Mouse (Mus musculus) T-cell, adult 2 months (primary cell): Measurements from ENCODE around the gene Higd1a.
A peak's percentile ranks its signal among the peaks of the same experiment; 100 is the strongest.

ENCODE experiments used
- DNase-seq: peaks from one replicate; pipeline ENCODE4 v3.0.0; 2022; ENCODE audit warnings: low spot score

Gene Higd1a

DNA sequence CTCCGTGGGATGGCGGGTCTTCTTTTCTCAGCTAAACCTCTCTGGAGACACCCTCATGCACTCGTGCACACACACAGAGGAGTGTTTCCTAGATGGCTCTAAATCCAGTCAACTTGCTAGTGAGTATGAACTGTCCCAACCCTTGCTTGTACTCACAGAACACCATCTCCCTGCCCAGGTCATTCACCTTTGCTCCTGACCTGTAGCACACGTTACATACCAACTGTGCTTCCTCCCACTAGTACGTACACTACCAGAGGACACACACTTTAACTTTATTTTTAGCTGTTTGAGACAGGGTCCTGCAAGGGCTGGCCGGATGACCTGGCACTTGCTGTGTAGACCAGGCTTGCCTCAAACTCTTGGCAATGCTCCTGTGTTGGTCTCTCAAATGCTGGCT, 20.2 kb downstream of the Higd1a start:
- no peak for DNase-seq

DNA sequence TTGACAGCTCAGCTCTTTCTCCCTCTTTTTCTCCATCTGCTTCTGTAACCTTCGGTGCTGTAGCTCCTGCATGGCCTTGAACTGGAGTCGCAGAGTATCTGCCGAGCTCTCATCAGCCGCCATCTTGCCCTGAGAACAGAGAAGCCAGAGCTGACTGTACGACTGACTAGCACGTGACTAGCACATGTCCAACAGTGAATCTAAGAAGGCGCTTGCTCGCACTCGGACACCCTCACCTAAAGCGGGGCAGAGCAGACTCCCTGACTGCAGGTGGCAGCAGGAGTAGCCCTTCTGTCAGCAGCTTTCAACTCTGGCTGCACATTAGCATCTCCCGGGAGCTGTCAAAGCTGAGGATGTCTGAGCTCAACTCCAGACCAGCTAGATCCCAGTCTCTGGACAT, 24.3 kb downstream of the Higd1a start:
- no peak for DNase-seq

DNA sequence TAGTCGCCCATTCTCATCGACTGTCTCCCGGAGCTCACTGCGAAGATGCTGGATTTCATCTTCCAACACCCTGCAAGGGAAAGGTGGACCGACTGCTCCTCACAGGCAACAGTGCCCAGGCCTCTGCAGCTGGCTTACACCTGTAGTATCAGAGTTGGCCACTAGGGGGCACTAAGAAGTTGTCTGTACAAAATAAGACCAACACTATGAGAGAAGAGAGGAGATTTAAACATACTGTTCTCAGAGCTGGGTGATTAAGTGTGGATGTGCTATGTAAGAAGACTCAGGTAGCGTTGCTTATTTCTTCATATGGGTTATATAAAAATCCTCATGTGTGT, 27.2 kb downstream of the Higd1a start:
- DNase-seq: peak; percentile 60

DNA sequence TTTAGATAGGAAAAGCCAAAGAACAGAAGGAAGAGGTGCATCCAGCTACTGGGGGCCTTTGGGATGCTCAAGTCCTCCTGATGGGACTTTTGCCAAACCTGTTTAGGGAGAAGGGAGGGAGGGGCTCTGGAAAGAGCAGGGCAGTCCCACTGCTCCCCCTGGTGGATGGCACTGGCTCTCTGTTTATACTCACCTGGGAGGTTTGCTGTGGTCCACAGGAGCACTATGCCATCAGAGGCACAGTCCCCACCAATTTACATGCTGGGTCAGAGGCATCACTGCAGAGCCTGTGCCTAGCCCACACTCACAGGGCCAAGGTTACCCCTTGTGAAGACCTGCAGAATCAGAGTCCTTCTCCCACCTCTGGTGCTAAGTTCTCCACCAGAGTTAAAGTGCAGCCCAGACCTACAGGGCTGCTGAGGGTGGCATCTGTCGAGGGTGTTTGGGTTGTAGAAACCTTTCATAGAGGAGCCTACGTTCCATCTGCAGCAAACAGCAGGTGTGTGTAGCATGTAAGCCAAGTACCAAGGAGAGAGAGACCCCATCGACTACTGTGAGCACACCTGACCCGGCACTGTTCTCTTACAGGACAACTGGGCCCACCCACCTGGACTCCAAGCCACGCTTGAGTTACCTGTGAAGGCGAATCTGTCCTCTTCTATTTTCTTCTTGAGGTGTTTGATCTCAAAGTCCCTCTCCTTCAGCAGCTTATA, 27.8 kb downstream of the Higd1a start:
- DNase-seq: peak; percentile 17

DNA sequence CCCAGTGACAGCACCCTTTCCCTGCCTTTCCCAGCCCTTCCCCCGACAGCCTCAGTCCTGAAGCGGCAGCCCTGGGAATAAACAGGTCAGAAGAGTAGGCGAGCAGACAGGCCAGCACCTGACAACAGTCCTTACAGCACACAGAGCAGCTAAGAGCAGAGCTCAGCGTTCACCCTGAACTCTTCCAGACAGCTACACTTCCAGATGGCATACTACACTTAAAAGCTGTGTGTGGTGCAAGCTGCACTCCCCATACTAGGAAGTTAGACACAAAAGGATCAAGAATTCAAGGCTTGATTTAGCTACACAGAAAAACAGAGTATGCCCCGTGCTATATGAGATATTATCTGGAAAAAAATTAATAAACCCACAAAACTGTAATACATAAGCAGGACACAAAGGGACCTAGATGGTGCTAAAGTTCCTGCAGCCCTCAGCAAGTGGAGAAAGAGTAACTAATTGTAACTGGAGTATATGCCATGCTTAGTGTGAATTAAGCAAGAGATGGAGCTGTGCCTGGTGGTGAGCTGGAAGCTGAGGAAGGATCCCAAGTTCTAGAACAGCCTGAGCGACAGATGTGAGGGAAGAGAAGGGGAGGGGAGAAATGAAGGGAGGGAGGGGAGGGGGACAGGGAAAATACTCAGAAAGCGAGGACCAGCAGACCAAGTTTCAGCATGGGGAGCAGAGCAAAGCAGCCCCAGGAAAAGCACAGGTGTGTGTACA, 28.7 kb downstream of the Higd1a start:
- no peak for DNase-seq

GRCm38 (mm10) chr9:121828314-121828713, 29.8 kb downstream of the Higd1a start:
- DNase-seq: no peak

DNA sequence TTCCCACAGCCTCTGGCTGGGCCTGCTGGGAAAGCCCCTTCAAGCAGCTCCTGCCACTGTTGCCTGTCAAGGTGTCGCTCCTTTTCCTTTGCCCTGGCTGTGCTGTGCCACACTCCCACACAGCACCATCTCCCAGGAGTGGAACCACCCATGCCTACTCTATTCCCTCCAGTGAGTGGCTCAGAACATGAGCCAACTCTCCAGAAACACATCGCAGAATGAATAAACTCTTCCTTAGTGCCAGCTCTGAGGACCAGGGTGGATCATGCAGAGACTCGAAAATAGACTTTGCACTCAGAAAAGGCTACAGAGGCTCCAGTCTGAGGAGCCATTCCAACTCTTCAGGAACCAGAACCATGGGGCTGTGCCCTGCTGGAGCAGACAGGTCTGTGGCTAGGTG, 31.8 kb downstream of the Higd1a start:
- DNase-seq: no peak

GRCm38 (mm10) chr9:121823991-121824390, 34.2 kb downstream of the Higd1a start:
- no peak for DNase-seq

- DNase-seq: no peak
These were observed 35.1 kb downstream of the Higd1a start for GRCm38 (mm10) chr9:121823051-121823450.

GRCm38 (mm10) chr9:121822585-121822991, 35.6 kb downstream of the Higd1a start:
- DNase-seq: no peak

DNA sequence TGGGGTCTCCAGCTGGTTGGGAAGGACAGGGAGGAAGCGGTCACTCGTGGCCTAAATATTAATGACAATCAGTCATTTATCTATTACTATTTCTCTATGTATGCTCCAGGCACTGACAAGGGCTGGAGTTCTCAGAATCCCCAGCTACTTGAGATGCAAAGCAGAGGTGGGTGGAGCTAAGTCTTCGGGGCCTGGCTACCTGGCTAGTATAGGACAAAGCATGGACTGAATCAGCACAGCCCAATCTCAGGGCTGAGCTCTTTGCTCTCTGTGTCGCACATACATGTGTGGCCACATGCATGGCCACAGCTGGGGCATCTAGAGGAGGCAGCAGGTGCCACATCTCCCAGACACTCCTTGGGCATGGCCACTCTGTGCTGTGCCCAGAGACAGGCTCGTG, 37.4 kb downstream of the Higd1a start:
- no peak for DNase-seq

DNA sequence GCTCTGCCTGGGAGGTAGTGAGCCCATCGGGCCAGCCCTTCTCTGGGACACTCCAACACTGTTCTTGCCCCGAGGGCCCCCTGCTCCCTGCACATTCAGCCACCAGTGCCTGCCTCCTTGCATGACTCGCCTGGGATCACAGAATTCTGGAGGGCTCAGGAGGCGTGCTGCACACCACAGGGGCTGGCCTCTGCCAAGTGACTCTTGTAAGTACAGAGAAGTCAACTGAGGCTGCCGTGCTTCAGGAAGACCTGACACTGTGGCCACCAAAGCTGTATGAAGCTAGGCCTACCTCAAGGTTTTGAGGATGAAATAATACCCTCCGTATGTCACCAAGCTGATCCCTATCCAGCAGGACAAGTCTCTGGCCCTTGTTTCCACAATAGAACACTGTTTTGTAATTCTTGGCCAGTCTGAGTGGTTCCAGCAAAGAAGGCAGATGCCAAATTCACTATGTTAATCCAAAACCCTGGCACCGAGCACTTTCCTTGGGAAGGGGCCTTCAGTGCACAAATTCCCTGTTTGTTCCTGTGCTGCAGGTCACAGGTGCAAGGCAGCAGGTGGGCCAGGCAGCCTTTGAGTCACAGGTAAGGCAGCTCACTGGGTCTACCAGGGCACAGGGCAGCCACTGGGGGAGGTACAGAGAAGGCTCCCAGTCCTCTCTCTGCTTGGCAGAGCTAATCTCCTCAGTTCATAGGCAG, 38.2 kb downstream of the Higd1a start:
- DNase-seq: no peak

DNA sequence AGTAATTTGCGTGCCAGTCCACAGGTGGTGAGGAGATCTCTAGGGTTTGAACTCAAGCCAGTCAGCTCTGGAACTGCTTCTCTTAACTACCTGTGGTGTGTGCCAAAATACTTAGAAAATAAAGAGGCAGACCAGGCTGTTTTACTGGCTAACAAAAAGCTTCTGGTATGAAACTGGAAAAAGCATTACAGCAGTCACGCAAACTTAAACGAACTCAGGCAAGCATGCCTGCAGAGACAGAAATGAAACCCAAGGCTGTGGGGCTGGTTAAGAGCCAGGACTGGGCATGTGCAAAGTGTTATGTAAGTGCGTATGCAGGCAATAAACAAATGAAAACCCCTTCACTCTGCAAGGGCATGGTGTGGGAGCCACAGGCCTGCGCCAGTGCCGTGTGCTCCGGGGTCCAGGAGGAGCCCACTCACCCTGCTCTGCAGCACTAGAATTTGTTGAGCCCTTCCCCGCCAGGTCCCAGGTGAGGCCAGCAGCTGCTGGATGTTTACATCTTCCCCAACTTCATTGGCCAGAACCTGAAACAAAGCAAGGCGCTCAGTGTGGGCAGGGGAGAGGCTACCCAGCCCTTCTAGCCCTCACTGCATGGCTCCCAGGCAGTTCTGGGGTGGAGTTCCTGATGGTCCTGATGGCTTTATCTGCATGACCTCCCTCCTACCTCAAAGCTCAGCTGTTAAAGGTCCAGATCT, 38.9 kb downstream of the Higd1a start:
- DNase-seq: no peak

DNA sequence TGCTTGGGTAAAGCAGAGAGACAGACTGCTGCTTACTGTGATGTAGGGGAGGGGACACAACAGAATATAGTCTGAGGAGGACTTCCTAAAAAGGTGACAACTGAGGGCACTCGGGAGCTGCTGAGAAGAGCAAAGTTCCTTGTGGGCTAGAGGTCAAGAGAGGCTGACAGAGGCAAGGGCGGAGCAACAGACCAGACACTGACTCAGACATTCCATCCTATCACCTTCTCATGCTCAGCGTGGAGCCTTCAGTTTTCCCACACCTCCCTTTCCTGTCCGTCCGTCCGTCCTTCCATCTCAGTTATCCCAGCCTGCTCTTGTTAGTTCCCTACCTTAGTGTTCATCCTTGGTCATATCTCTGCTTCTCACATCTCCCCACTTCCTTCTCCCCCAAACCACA, 43.0 kb downstream of the Higd1a start:
- no peak for DNase-seq

DNA sequence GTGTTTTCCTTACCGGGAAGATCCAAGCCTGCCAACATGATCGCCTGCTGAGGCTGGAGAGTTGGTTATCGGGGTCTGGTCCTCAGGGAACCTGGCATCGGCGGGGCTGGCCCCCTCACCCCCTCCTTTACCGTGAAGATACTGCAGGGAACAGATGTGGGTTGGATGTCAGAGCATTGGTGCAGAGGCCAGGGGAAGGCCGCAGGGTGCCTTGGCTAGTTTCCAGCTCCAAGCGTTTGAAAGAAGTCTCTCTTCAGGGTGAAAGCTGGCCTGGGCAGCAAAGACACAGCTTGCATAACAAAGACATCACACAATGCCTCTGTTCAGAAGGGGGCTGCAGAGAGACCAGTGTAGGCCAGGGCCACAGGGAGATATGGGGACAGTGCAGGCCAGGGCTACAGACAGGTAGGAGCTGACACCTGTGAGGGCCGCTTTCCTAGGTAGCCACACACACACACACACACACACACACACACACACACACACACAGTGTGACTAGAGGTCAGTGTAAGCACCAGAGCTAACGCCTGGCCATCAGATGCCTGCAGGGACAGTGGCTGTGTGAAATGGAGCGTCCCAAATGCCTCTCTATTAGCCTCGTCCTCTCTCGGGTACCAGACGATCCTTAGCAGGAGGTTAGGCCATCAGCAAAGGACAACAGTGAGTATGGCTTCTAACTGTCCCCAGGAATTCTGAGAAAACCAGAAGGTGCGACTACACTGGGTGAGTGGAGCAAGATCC, 47.9 kb downstream of the Higd1a start:
- DNase-seq: no peak

DNA sequence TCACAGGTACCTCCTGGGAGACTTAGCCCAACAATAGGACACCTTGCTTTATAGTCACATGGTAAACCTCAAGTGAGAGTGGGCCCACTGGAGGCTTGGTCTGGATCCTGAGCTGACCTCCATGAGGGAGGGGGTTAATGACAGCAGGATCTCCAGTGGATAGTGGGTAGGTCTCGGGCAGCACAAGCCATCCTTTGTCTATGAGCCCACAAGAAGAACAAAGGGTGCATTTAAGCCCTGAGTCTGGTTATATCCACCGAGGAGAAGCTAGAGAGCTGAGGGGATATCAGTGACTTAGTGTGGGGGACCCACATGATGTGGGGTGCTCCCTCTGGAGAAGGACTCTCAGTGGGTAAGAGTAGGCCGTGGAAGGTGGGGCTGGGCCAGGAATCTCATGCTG, 49.7 kb downstream of the Higd1a start:
- no peak for DNase-seq

GRCm38 (mm10) chr9:121807947-121808346, 50.2 kb downstream of the Higd1a start:
- no peak for DNase-seq

- DNase-seq: no peak
These were observed 50.6 kb downstream of the Higd1a start for GRCm38 (mm10) chr9:121807546-121807945.

GRCm38 (mm10) chr9:121802747-121803146, 55.4 kb downstream of the Higd1a start:
- no peak for DNase-seq

DNA sequence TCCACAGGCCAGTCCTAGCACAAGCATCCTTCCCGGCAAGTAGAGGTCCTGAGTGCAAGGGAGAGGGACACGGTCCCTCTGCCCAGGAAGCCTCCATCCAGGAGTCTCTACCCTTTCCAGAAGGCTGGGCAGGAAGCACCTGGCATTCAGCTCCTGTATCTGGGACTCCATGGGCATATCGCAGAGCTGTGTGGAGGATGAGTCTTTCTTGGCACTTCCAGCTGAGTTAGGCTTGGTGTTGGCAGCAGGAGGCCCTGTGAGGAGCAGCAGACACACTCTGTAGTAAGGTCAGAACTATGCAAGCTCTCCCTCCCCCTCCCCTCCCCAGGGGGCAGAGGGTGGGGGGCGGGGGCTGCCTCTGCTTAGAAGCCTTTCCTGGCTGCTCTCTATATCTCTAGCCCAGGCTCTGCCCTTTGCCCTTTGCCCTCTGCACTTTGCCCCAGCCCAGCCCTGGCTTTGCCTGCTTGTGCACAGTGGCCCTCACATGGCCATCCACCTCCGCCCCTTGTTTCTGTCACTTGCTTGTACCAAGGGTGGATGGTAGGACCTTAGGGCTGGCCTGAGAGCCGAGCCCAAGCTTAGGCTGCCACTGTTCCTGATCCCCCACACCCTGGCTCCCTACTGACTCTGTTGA, 59.2 kb downstream of the Higd1a start:
- DNase-seq: no peak
